Mouse (Mus musculus) midbrain, embryonic 14.5 days (tissue): ENCODE data around the gene Ctsc. TPM values are rescaled to one million over a fixed set of nuclear protein-coding genes. Genes with fewer than 3 reads are reported as not detected.
A peak's percentile ranks its signal among the peaks of the same experiment; 100 is the strongest.

Source experiments
- ATAC-seq: fragments of 200-750 bp; cut with Nextera tagmentation; 2 replicates; pipeline ENCODE4 v1.8.0; 2017; ENCODE audit warnings: moderate number of reproducible peaks, moderate library complexity; ENCODE audit not compliant: low FRiP score, low TSS enrichment
- DNase-seq: peaks from one replicate; pipeline ENCODE4 v3.0.0-alpha.2; 2015
- H3K27ac ChIP-seq: fragments of 300-500 bp; sonication (generic); replicated peaks from 2 replicates; pipeline ENCODE4 v1.5.1; 2014; ENCODE audit warnings: mild to moderate bottlenecking, low read depth, low read length, moderate library complexity
- H3K27me3 ChIP-seq: fragments of 300-500 bp; sonication (generic); 2 replicates; pipeline ENCODE4 v1.6.1; 2014; ENCODE audit warnings: low read length, control low read depth, mixed read lengths; ENCODE audit not compliant: control insufficient read depth, insufficient read depth
- H3K36me3 ChIP-seq: fragments of 300-500 bp; sonication (generic); 2 replicates; pipeline ENCODE4 v1.6.1; 2014; ENCODE audit warnings: low read length, control low read depth; ENCODE audit not compliant: control insufficient read depth, insufficient read depth
- H3K4me1 ChIP-seq: fragments of 300-500 bp; sonication (generic); 2 replicates; pipeline ENCODE4 v1.6.1; 2014; ENCODE audit warnings: mild to moderate bottlenecking, antibody characterized with exemption, low read length, control low read depth; ENCODE audit not compliant: control insufficient read depth, insufficient read depth
- H3K4me2 ChIP-seq: fragments of 300-500 bp; sonication (generic); 2 replicates; pipeline ENCODE4 v1.6.1; 2014; ENCODE audit warnings: mild to moderate bottlenecking, low read length, moderate library complexity
- H3K4me3 ChIP-seq: fragments of 300-500 bp; sonication (generic); replicated peaks from 2 replicates; pipeline ENCODE4 v1.5.1; 2014; ENCODE audit warnings: low read depth, low read length
- H3K9ac ChIP-seq: fragments of 300-500 bp; sonication (generic); replicated peaks from 2 replicates; pipeline ENCODE4 v1.6.1; 2014; ENCODE audit warnings: mild to moderate bottlenecking, low read length, moderate library complexity
- H3K9me3 ChIP-seq: fragments of 300-500 bp; sonication (generic); 2 replicates; pipeline ENCODE4 v1.6.1; 2016; ENCODE audit warnings: low read length, control low read depth, mixed read lengths; ENCODE audit not compliant: control insufficient read depth
- WGBS: fragments of 180-500 bp; shearing (Covaris S2); extraction: QIAGEN DNeasy Blood & Tissue Kit; methylation state at CpG from one replicate; pipeline ENCODE4 v1.1.7; 2014; 5-methylcytosine and 5-hydroxymethylcytosine counted together
- polyA plus RNA-seq: library from polyadenylated mRNA; unstranded; fragments of >200 nt; fragmentation: Nextera tagmentation; extraction: Ambion mirVana; gene quantifications from 2 replicates; pipeline ENCODE4 v1.2.1, GENCODE M21; 2014

The Ctsc gene
- polyA plus RNA-seq, 1 experiment from 2014 or later = 18.8 TPM

DNA sequence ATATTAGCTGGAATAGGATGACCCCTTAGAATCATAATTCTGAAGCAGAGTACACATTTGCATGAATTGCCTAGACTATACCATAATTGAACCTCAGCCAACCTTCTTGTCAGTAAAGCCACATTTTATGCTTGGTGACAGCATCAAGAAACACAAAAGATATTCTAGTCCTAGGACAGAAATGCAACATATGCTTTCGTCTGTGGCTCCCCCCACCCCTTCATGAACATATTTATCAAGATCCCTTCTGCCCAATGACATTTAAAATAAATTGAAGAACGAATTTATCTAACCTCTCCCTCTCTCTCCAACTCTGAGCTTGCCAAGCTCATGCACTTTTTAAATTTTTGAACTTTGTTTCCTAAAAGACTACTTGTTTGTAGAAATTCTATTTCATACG is 38.5 kb downstream of the Ctsc start:
- WGBS = 81% methylated on average over 3 of the region's 3 CpGs
- Histone ChIP-seq H3K4me3 (no peak overlapping the region), H3K4me2 (no peak overlapping the region), H3K9me3 (no peaks in the 10 kb centered on the region), H3K27me3 (no peaks in the 10 kb centered on the region), H3K9ac (no peak overlapping the region), H3K27ac (no peak overlapping the region), H3K4me1 (no peaks in the 10 kb centered on the region), H3K36me3 (no peaks in the 10 kb centered on the region)
- ATAC-seq (no peak), DNase-seq (no peak)

DNA sequence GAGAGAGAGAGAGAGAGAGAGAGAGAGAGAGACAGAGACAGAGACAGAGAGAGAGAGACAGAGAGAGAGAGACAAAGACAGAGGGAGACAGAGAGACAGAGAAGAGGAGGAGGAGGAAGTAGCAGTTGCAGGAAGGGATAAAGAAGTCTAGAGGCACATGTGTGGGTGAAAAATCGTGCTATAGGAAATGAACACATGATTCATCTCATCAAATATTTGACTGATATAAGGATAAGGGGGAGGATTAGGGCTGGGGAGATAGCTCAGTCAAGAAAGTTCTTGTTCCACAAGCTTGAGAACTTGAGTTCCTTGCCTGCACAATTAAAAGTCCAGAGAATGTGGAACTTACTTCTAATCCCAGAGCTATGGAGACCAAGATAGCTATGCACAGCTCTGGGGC is 40.6 kb downstream of the Ctsc start:
- Histone ChIP-seq H3K36me3 (no peaks in the 10 kb centered on the region), H3K27ac (no peak overlapping the region), H3K4me3 (no peak overlapping the region), H3K4me1 (no peaks in the 10 kb centered on the region), H3K9ac (no peak overlapping the region), H3K4me2 (no peak overlapping the region), H3K9me3 (no peaks in the 10 kb centered on the region), H3K27me3 (no peaks in the 10 kb centered on the region)
- ATAC-seq (no peak), DNase-seq (no peak)
- 81% methylated on average over 1 of the region's 1 CpGs for WGBS

DNA sequence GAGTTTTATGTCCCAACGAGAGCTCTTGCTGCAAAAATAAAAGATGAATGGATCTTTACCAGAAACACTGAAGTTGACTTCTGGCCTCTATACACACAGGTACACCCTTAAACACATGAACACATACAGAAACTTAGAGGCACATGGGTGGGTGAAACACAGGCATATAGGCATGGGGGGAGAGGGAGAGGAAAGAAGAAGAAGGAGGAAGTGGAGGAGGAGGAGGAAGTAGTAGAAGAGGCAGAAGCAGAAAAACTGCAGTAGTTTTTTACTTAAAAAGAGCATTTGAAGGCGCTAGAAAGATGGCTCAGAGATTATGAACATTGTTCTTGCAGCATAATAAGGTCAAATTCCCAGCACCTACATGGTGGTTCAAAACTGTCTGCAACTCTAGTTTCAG is 41.0 kb downstream of the Ctsc start:
- Histone ChIP-seq H3K4me2 (no peak overlapping the region), H3K9me3 (no peaks in the 10 kb centered on the region), H3K9ac (no peak overlapping the region), H3K27me3 (no peaks in the 10 kb centered on the region), H3K27ac (no peak overlapping the region), H3K4me1 (no peaks in the 10 kb centered on the region), H3K36me3 (no peaks in the 10 kb centered on the region), H3K4me3 (no peak overlapping the region)
- ATAC-seq = no peak
- no peak for DNase-seq
- 97% methylated on average over 2 of the region's 2 CpGs for WGBS

DNA sequence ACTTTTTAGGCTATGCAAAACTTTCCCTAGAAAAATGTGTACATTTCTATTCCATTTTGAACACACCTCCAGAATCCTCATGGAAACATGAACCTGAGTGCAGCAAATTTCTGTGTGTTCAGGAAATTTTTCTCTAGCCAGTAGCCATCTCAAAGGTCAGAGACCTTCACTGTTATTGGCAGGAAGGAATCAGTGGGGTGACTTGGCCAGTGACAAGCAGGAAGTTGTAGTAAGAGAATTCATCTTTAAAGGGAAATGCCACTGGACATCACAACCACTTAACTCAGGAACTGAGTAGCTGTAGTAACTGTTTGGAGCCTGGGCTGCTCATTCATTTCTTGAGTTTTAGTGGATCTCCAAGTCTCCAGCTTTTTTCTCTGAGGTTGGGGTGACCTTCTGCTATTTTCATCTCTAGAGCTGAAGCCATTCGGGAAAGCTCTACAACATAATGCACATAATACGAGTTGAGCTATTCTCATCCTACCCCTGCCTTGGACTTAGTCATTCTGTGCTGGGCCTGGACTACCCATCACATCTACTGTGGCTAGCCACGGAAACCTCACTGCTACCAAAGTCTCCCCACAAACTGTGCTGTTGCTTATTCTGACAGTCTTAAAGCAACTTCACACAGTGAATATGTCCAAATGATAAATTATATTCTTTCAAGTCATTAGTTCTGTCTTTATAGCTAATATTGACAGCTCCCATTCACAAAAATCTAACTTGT is 41.7 kb downstream of the Ctsc start:
- H3K36me3 ChIP-seq = no peaks in the 10 kb centered on the region
- H3K4me1 ChIP-seq = no peaks in the 10 kb centered on the region
- DNase-seq = no peak
- no peak overlapping the region for H3K4me2 ChIP-seq
- no peak overlapping the region for H3K4me3 ChIP-seq
- no peak overlapping the region for H3K9ac ChIP-seq
- H3K9me3 ChIP-seq = no peaks in the 10 kb centered on the region
- no peak for ATAC-seq
- H3K27me3 ChIP-seq = no peaks in the 10 kb centered on the region
- no peak overlapping the region for H3K27ac ChIP-seq
- 95% methylated on average over 3 of the region's 3 CpGs for WGBS

DNA sequence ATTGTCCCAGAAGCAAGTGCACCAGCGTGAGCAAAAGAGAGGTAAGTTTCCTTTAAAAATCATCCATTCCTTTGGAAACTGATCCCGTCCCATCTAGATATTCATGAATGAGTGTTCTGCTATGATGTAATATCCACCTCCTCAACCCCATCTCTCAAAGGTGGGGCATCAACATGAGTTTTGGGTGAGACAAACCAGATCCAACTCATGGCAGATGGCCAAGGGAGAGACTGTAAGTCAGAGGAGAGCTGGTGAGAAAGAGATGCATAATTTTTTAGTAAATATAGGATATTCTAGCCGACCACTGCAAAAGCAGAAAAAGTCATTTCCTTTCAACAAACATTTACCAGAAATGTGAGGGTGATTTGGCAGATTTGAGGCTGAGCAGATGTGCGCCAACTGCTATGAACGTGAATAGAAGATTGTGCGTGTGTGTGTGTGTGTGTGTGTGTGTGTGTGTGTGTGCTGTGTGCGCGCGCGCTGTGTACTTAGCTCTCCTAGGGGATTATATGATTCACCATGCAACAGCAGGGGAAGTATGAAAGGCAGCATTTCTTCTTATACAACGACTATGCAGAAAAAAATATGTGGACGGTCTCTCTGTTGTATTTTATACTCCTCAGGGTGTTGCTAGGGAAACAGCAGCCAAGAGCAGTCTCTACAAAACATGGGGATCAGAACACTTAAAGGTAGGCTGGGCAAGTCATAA is 42.9 kb downstream of the Ctsc start:
- WGBS = 52% methylated on average over 12 of the region's 12 CpGs
- Histone ChIP-seq H3K4me2 (no peak overlapping the region), H3K36me3 (no peaks in the 10 kb centered on the region), H3K27me3 (no peaks in the 10 kb centered on the region), H3K9ac (no peak overlapping the region), H3K27ac (no peak overlapping the region), H3K4me3 (no peak overlapping the region), H3K4me1 (no peaks in the 10 kb centered on the region), H3K9me3 (no peaks in the 10 kb centered on the region)
- peak; percentile 50 for DNase-seq
- peak; percentile 66; the same call in 1 of the 2 replicates for ATAC-seq

DNA sequence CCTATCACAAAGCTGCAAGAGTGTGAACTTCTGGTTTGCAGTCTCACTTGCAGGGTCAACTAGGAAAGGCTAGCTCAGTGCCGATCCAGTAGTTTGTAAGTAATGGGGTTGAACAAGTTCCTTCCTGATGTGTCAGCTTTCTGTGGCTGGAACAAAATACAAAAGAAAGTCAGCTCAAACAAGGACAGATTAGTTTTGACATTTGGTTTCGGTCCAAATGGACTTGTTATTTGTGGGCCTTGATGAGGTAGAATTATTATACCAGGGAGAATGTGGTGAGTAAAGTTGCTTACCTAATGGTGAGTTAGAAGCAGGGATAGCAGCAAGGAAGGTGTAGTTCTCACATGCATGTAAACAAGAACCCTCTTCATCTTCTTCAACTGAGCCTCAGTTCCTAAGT is 44.5 kb downstream of the Ctsc start:
- no peak for DNase-seq
- WGBS = 85% methylated on average over 2 of the region's 2 CpGs

DNA sequence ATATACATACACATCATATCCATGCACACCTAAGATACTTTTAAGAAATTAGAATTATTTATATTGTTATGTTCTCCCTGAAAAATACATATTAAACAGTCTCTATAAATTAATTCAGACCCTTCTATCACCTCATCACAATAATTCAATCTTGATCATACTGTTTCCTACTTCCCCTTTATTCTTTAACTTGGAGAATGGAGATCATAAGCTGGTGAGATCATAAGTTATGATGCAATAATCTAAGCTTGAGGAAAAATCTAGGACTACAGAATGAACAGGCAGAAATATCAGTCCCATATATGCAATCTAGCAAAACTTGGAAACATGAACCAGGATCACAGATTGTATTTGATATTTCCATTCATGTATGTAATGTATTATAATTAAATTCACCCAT is 49.6 kb downstream of the Ctsc start:
- Histone ChIP-seq H3K9me3 (no peaks in the 10 kb centered on the region), H3K4me2 (no peak overlapping the region), H3K4me1 (no peaks in the 10 kb centered on the region), H3K4me3 (no peak overlapping the region), H3K9ac (no peak overlapping the region), H3K27ac (no peak overlapping the region), H3K27me3 (no peaks in the 10 kb centered on the region), H3K36me3 (no peaks in the 10 kb centered on the region)
- DNase-seq (no peak), ATAC-seq (no peak)

More for the DNA sequence above, 44.5 kb downstream of the Ctsc start:
- no peak for ATAC-seq
- no peak overlapping the region for H3K4me3 ChIP-seq
- H3K27ac ChIP-seq = no peak overlapping the region
- H3K36me3 ChIP-seq = no peaks in the 10 kb centered on the region
- no peak overlapping the region for H3K9ac ChIP-seq
- H3K27me3 ChIP-seq = no peaks in the 10 kb centered on the region
- no peak overlapping the region for H3K4me2 ChIP-seq
- no peaks in the 10 kb centered on the region for H3K9me3 ChIP-seq
- H3K4me1 ChIP-seq = no peaks in the 10 kb centered on the region

DNA sequence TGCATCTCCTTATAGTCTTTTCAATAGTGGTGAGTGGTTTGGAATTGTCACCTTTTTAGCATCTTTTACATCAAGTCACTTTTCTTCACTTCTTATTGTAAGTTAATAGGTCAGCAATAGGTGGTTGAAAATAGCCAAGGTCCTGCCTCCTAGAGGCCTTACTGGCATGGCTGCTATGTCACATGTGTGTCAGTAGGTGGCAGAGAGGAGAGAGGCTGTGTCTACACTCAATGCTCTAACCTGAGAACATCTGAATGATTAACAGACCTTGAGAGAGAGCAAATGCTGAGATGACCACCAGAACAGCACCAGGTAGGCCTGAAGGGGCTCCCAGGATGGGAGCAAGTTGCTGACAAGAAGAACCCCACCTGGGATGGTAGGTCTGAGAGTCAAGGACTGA is 65.9 kb downstream of the Ctsc start:
- Histone ChIP-seq H3K9ac (no peak overlapping the region), H3K4me3 (no peak overlapping the region), H3K4me1 (no peaks in the 10 kb centered on the region), H3K9me3 (no peaks in the 10 kb centered on the region), H3K36me3 (no peaks in the 10 kb centered on the region), H3K27ac (no peak overlapping the region), H3K4me2 (no peak overlapping the region), H3K27me3 (no peaks in the 10 kb centered on the region)
- no peak for DNase-seq
- ATAC-seq = no peak

DNA sequence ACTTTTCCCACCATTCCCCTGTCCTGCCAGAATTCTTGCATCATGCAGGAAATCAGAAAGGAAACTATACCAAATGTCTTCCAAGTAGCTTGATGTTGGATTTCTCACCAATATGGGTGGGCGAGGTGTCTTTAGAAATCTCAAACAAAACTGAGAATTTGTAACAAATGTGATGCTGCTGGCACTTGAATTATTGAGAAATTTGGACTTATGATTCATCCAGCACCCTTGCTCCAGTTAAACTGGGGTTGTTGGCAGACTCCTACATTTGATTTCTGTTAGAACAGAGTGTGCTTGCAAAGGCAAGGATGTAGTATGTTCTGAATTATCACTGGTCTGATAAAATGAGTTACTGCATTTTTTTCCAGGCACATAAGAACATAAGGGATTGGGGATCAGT is 68.2 kb downstream of the Ctsc start:
- H3K4me2 ChIP-seq = no peak overlapping the region
- no peaks in the 10 kb centered on the region for H3K4me1 ChIP-seq
- H3K4me3 ChIP-seq = no peak overlapping the region
- no peak overlapping the region for H3K9ac ChIP-seq
- ATAC-seq (no peak), DNase-seq (no peak)
- 88% methylated on average over 1 of the region's 1 CpGs for WGBS
- H3K27ac ChIP-seq = no peak overlapping the region
- H3K27me3 ChIP-seq = no peaks in the 10 kb centered on the region
- H3K36me3 ChIP-seq = no peaks in the 10 kb centered on the region
- no peaks in the 10 kb centered on the region for H3K9me3 ChIP-seq
